Mouse (Mus musculus) kidney, postnatal 25 days (tissue): ENCODE data around the gene Pkdcc.
A peak's percentile ranks its signal among the peaks of the same experiment; 100 is the strongest.

Experiments
- DNase-seq, 2 experiments: peaks; one replicate each; pipeline ENCODE4 v3.0.0; 2021; ENCODE audit warnings: mixed read lengths in 2 of 2

Pkdcc gene

DNA sequence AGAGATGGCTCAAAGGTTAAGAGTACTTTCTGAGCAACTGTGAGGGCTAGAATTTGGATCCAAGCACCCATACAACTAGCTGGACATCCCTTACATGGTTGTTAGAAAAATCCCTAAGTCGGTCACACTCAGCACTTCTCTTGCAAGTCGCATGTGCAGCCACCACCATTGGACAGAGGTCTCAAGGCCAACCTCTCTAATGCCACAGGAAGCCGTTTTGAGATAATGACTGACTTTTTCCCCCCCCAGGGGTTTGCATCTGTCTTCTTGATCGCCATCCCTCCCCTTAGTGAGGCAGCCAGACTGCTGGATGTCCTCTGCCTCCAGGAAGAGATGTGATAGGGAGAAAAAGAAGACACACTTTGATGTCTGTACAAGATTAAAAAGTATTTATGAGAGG lies 32.1 kb downstream of the Pkdcc start:
- no peak for DNase-seq

GRCm38 (mm10) chr17:83248467-83248866 lies 33.4 kb downstream of the Pkdcc start:
- no peak for DNase-seq

GRCm38 (mm10) chr17:83250903-83251526 lies 35.9 kb downstream of the Pkdcc start:
- DNase-seq: no peak

DNA sequence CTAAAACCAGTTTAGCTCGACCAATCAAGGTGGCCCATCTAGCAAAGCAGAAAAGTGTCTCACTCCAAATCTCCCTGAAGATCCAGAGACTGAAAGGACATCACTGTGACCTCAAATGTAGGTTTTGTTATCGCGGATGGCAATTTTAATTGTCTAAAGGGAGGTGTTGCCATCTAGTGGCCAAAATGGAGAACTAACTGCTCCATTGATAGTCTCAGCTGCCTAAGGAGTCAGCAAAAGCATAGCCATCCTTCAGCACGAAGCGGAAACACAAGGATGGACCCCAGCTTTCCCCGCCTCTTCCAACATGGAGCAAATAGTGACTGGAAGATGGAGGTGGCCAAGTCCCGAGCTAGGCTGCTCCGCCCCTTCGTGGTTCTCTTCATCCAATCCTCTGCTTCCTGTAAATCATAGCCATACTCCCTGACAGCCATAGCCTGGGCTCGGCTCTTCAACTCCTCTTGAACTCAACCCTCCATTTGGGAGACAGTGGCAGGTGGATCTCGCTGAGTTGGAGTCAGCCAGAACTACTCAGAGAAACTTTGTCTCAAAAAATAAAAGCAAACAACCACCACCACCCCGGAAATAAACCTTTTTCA lies 38.1 kb downstream of the Pkdcc start:
- peak in 1 of 2 experiments; percentile 72 for DNase-seq

DNA sequence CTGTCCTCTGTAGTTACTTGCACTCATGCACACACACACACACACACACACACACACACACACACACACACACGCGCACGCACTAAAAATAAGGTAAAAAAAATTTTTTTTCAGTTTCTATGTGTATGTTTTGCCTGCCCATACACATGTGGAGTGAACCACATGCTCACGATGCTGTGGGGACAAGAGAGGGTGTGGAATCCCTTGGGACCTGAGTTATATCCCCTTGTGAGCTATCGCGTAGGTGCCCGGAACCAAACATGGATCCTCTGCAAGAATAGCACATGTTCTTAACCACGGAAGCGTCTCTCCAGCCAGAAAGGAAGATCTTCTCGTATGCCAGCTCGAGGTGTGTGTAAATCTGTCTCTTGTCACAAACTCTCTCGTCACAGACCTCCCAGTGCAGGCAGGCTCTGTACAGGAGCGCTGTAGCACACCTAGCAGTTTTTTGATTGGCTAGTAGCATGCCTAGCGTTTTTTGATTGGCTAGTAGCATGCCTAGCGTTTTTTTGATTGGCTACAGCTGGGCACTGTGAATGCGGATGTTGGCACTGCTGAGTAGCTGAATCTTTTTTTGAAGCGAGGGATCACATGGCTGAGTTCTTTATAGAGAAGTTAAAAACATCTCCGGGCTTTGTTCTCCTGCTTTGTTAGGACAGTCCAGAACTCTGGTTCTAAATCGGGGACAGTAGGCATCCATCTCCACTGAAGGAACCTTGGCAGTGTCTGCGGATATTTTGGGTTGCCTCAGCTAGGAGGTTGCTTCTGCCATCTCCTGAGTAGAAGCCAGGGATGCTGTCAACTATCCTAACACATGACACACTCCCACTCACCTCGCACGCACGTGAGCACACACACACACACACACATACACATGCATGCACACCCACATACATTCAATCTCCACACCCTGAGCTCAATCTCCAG lies 52.4 kb downstream of the Pkdcc start:
- DNase-seq: peak; percentile 68 to 83

GRCm38 (mm10) chr17:83271509-83271908 lies 56.4 kb downstream of the Pkdcc start:
- peak; percentile 82 to 86 for DNase-seq

DNA sequence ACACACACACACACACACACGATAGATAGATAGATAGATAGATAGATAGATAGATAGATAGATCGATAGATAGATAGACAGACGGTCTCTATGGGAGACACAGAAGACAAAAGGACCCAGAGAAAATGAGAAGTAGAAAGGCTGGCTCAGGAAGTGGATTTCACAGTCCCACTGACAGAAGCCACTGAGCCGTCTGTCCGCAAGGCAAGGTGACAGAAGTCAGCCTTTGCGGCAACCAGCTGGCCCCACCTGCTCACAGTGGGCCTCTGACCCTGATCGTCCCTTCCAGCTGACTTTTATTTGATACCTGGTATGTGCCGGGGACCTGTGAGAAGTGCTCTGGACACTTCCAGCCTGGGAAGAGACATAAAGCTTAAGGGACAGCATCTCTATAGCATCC lies 57.5 kb downstream of the Pkdcc start:
- no peak for DNase-seq

DNA sequence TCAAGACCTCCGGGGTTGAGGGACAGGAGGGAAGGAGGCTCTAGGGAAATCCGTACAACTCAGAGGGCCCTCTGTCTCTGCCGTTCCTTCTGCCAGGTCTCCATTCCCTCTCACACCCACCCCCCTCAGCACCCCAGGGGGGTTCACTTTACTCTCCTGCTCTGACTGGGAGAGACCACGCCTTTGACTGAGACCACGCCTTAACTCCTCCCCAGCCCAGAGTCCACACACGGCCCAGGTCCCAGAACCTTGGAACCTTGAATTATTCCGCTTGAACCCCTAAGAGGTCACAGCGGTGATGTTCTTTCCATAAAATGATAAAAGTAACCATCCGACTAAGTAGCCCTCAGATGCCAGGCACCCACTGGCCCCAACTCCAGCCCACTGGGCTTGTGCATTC lies 58.5 kb downstream of the Pkdcc start:
- peak; percentile 59 to 73 for DNase-seq

DNA sequence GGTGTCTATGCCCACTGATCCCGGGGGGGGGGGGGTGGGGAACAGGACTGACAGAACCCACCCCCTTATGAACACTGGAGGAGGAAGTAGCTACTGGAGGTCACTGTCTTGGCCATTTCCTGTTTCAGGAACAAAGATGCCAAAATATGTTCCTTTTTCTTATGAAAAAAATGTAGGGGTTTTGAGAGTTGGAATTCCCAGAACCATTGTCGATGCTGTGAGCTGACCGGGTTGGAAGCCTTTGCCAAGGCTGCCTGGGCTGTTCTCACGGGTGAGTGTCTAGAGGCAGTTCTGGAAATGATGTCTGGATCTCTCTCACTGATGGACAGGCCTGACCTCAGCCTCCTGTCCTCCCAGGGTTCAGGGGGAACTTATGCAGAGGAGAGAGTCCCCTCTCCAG lies 59.0 kb downstream of the Pkdcc start:
- DNase-seq: peak; percentile 32 to 64
